Mouse (Mus musculus) stomach, postnatal 0 days (tissue): Measurements from ENCODE around the gene Scamp1. TPM values are rescaled to one million over a fixed set of nuclear protein-coding genes. Genes with fewer than 3 reads are reported as not detected.

Source experiments
- ATAC-seq: fragments of 200-750 bp; cut with Nextera tagmentation; 2 replicates; pipeline ENCODE4 v1.8.0; 2017; ENCODE audit not compliant: low FRiP score, low TSS enrichment
- DNase-seq: peaks from one replicate; pipeline ENCODE4 v3.0.0-alpha.2; 2016; ENCODE audit warnings: low spot score
- H3K27ac ChIP-seq: fragments of 300-500 bp; sonication (generic); replicated peaks from 2 replicates; pipeline ENCODE4 v1.5.1; 2014; ENCODE audit warnings: mild to moderate bottlenecking, control low read depth
- H3K27me3 ChIP-seq: fragments of 300-500 bp; sonication (generic); 2 replicates; pipeline ENCODE4 v1.6.1; 2014; ENCODE audit warnings: low read length; ENCODE audit not compliant: control insufficient read depth, insufficient read depth
- H3K36me3 ChIP-seq: fragments of 300-500 bp; sonication (generic); 2 replicates; pipeline ENCODE4 v1.6.1; 2014; ENCODE audit warnings: low read length, mixed read lengths; ENCODE audit not compliant: control insufficient read depth, insufficient read depth
- H3K4me1 ChIP-seq: fragments of 300-500 bp; sonication (generic); replicated peaks from 2 replicates; pipeline ENCODE4 v1.6.1; 2014; ENCODE audit warnings: antibody characterized with exemption; ENCODE audit not compliant: control insufficient read depth, insufficient read depth
- H3K4me2 ChIP-seq: fragments of 300-500 bp; sonication (generic); replicated peaks from 2 replicates; pipeline ENCODE4 v1.6.1; 2014; ENCODE audit warnings: low read depth, mild to moderate bottlenecking, control low read depth, moderate library complexity
- H3K4me3 ChIP-seq: fragments of 300-500 bp; sonication (generic); 2 replicates; pipeline ENCODE4 v1.5.1; 2014; ENCODE audit warnings: low read depth, low read length, control low read depth
- H3K9ac ChIP-seq: fragments of 300-500 bp; sonication (generic); 2 replicates; pipeline ENCODE4 v1.6.1; 2014; ENCODE audit warnings: mild to moderate bottlenecking, low read length, control low read depth, mixed read lengths
- H3K9me3 ChIP-seq: fragments of 300-500 bp; sonication (generic); 2 replicates; pipeline ENCODE4 v1.6.1; 2016; ENCODE audit warnings: low read length; ENCODE audit not compliant: control insufficient read depth
- CTCF ChIP-seq: IDR thresholded peaks from 2 replicates; pipeline ENCODE4 v1.5.1; 2016; ENCODE audit warnings: antibody characterized with exemption, low read depth, mild to moderate bottlenecking, moderate library complexity
- EP300 ChIP-seq: optimal IDR thresholded peaks from 2 replicates; pipeline ENCODE3; 2016; ENCODE audit warnings: antibody characterized with exemption
- WGBS: fragments of 180-500 bp; shearing (Covaris S2); extraction: QIAGEN DNeasy Blood & Tissue Kit; methylation state at CpG from one replicate; pipeline ENCODE4 v1.1.7; 2014; 5-methylcytosine and 5-hydroxymethylcytosine counted together
- polyA plus RNA-seq: library from polyadenylated mRNA; unstranded; fragments of >200 nt; fragmentation: Nextera tagmentation; extraction: Ambion mirVana; gene quantifications from 2 replicates; pipeline ENCODE4 v1.2.1, GENCODE M21; 2015

The Scamp1 gene
- polyA plus RNA-seq, 1 experiment from 2014 or later: 33.8 TPM

DNA sequence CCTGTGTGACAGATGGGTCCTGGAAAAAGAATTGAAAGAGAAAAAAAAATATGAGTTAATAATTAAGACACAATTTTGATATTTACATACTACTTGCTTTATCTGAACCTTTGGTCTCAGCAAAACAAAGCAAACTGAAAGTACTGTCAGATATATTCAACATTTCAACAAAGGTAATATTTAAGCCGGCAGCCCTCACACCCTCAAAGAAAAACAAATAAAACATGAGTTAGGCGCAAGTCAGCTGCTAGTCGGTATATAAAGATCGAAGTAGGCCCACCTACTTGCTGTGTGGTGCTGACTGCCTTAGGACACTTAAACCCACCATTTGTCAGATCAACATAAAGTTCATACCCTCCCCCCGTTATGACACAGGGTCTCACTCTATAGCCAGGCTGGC lies 32.6 kb downstream of the Scamp1 start:
- DNase-seq (peak; percentile 33), ATAC-seq (peak; percentile 49)
- Histone ChIP-seq H3K27me3 (no peaks in the 10 kb centered on the region), H3K4me2 (no peak overlapping the region), H3K4me1 (no peaks in the 10 kb centered on the region; the same call in 1 of the 2 replicates), H3K36me3 (no peaks in the 10 kb centered on the region), H3K9me3 (no peaks in the 10 kb centered on the region), H3K27ac (peak overlapping the region; percentile 46; the same call in 1 of the 2 replicates), H3K9ac (no peak overlapping the region), H3K4me3 (no peak overlapping the region)
- TF ChIP-seq CTCF (no peak), EP300 (no peak)
- WGBS: 56% methylated on average over 5 of the region's 5 CpGs

DNA sequence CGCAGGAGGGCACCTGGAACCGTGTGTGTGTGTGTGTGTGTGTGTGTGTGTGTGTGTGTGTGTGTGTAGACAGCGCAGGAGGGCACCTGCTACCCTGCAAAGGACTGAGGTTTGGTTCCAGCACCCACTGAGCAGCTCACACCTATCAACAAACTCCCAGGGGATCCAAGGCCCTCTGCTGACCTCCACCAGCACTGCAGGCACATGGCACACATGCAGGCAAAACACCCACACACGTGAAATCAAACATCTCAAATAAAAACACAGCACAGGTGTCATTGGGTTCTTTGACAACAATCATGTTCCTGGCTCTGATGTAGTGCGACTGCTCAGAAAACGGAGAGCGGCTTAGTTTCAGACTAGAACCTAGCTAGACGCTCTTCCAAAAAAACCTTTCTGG lies 34.9 kb downstream of the Scamp1 start:
- no peak for ATAC-seq
- no peaks in the 10 kb centered on the region for H3K9me3 ChIP-seq
- no peak overlapping the region for H3K27ac ChIP-seq

DNA sequence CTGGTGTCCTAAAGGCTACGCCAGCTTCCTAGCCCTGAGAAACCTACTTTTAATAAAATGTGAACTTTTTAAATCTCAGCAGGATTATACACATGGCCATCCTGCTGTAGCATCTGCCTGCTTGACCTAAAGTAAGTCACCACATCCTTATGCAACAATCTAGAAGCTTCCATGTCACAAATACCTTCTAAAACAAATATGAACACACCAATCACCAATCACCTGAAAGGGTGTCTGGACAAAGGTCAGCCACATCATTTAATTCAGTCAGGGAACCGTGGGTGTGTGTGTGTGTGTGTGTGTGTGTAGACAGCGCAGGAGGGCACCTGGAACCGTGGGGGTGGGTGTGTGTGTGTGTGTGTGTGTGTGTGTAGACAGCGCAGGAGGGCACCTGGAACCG lies 35.5 kb downstream of the Scamp1 start:
- Histone ChIP-seq H3K4me3 (no peak overlapping the region), H3K4me1 (no peaks in the 10 kb centered on the region), H3K4me2 (no peak overlapping the region), H3K27me3 (no peaks in the 10 kb centered on the region), H3K27ac (no peak overlapping the region), H3K9ac (no peak overlapping the region), H3K36me3 (no peaks in the 10 kb centered on the region), H3K9me3 (no peaks in the 10 kb centered on the region)
- no peak for DNase-seq
- TF ChIP-seq CTCF: no peak
- no peak for TF ChIP-seq EP300
- no peak for ATAC-seq
- WGBS: 87% methylated on average over 5 of the region's 6 CpGs

More for the DNA sequence above, 34.9 kb downstream of the Scamp1 start:
- DNase-seq: no peak
- peak; percentile 40 for TF ChIP-seq CTCF
- TF ChIP-seq EP300: no peak
- H3K27me3 ChIP-seq: no peaks in the 10 kb centered on the region
- 89% methylated on average over 6 of the region's 8 CpGs for WGBS
- no peak overlapping the region for H3K9ac ChIP-seq
- H3K4me2 ChIP-seq: no peak overlapping the region
- H3K36me3 ChIP-seq: no peaks in the 10 kb centered on the region
- no peak overlapping the region for H3K4me3 ChIP-seq
- H3K4me1 ChIP-seq: no peaks in the 10 kb centered on the region

DNA sequence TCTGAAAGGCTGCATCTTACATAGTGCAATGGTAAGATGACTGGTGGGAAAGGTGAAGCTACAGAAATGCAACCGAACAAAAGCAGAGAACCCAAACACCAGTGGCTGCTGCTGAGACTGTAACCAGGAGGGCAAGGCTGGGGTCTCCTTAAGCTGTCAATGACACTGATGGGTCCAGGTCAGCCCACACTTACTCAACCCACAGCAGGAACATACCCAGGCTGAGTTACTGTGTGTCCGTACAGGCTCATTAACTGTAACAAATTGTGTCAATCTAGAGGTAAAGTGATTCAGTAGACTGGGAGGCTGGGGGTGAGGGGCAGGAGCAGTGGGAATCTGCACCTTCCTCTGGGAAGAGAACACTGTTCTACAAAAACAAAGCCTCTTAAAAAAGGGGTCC lies 42.8 kb downstream of the Scamp1 start:
- ATAC-seq (no peak), DNase-seq (no peak)
- Histone ChIP-seq H3K36me3 (no peaks in the 10 kb centered on the region), H3K27ac (no peak overlapping the region), H3K4me2 (no peak overlapping the region), H3K4me1 (no peaks in the 10 kb centered on the region), H3K4me3 (no peak overlapping the region), H3K27me3 (no peaks in the 10 kb centered on the region), H3K9ac (no peak overlapping the region), H3K9me3 (no peaks in the 10 kb centered on the region)
- TF ChIP-seq CTCF (no peak), EP300 (no peak)
- WGBS: 68% methylated on average over 2 of the region's 2 CpGs

DNA sequence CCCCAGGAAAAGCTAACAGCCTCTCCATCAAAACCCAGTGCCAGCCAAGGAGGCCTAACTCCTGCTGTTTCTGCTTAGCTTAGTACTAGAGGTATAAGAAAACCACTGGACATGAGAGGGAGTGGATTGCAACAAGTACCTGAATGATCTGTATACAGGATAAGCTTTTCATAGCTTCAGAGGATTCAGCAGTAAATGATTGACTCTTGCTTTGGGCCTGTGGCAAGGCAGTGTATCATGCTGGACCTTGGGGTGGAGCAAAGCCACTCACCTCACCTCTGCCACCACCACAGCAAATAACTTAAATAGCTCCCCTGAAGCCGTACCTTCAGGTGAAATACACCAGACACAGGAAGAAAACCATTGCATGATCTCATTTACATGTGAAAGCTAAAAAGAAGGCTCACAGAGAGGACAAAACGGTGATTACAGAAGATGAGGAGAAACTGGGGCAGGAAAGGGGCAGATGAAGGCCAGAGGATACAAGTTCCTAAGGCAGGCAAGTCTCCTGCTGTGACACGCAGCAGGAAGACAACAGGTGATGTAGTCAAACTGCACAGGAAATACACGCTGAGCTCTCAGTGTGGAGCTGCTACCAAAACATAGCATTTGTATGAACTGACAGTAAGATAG lies 43.6 kb downstream of the Scamp1 start:
- H3K9me3 ChIP-seq: no peaks in the 10 kb centered on the region
- DNase-seq (no peak), ATAC-seq (no peak)
- no peak overlapping the region for H3K9ac ChIP-seq
- no peak for TF ChIP-seq CTCF
- TF ChIP-seq EP300: no peak
- no peak overlapping the region for H3K4me3 ChIP-seq
- H3K36me3 ChIP-seq: no peaks in the 10 kb centered on the region
- H3K27me3 ChIP-seq: no peaks in the 10 kb centered on the region
- no peak overlapping the region for H3K4me2 ChIP-seq
- H3K27ac ChIP-seq: no peak overlapping the region
- WGBS: 48% methylated on average over 4 of the region's 4 CpGs
- H3K4me1 ChIP-seq: no peaks in the 10 kb centered on the region

DNA sequence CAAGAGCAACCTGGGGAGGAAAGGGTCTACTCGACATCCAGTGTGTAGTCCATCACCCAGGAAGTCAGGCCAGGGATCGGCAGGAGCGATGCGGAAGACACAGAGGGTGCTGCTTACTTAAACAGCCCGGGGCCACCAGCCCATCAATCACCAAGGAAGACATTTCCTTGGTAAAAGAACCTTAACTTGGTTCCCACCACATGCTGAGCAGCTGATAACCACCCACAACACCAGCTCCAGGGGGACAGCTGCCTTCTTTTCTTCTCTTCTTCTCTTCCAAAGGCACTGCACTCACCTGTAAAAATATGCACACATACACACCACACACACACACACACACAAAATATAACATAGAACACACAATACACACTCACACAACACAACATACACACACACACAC lies 44.8 kb downstream of the Scamp1 start:
- no peak overlapping the region for H3K27ac ChIP-seq
- no peaks in the 10 kb centered on the region for H3K9me3 ChIP-seq
- H3K27me3 ChIP-seq: no peaks in the 10 kb centered on the region
- no peak overlapping the region for H3K4me2 ChIP-seq
- no peak for TF ChIP-seq CTCF
- TF ChIP-seq EP300: no peak
- 25% methylated on average over 5 of the region's 5 CpGs for WGBS
- no peaks in the 10 kb centered on the region for H3K4me1 ChIP-seq
- H3K9ac ChIP-seq: no peak overlapping the region
- ATAC-seq: no peak
- H3K4me3 ChIP-seq: no peak overlapping the region
- H3K36me3 ChIP-seq: no peaks in the 10 kb centered on the region
- DNase-seq: no peak
